In the genomic region with DNA sequence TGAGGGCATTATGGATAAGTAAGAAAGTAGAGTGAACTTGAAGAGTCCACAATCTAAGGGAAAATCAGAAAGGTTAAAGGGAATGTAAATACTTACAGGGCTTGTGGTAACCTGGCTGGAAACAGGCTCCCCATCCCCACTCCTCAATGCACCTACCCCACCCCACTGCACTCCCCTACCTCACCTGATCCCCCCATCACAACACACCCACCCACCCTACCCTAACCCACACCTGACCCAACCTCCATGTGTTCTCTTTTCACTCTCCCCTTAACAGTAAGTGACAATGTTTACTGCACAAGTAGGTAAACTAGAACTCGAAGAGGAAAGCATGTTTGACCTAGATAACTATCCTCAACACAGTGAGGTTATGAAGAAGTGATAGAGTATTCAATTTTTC, we compare ENCODE assay signal across 27 mouse cellular contexts.
DNase-seq lines count a peak whose midpoint lies in the region; ATAC-seq lines count a peak whose summit lies in the region.
"Had no signal": no experiment of that assay in that cellular context is flagged by ENCODE, and none has a peak within 500 bp of the region (broad histone marks: within the 10 kb centered on the region; RNA-seq: fewer than 3 reads in every experiment).

No protein-coding gene starts in this region.

- H3K4me3 ChIP-seq in forebrain, embryonic 14.5 days (ENCODE audit: low read depth, low read length) = no peak overlapping the region
- H3K4me3 ChIP-seq in forebrain, embryonic 13.5 days = no peak overlapping the region
- no peak overlapping the region for H3K4me3 ChIP-seq in hindbrain, embryonic 14.5 days (replicated peaks; ENCODE audit: low read length)
- H3K4me3 ChIP-seq in hindbrain, embryonic 13.5 days = no peak overlapping the region
- H3K4me3 ChIP-seq in neural tube, embryonic 11.5 days (ENCODE audit: low read depth, low read length) = no peak overlapping the region
- H3K4me3 ChIP-seq: embryonic facial prominence, embryonic 10.5 days; embryonic facial prominence, embryonic 13.5 days; erythroblast, embryonic 14.5 days; heart, embryonic 12.5 days; heart, embryonic 15.5 days; hindbrain, embryonic 15.5 days had no signal

- H3K9me3 ChIP-seq in forebrain, embryonic 14.5 days (replicated peaks; ENCODE audit: control insufficient read depth, low read length) = no peaks in the 10 kb centered on the region
- H3K9me3 ChIP-seq in forebrain, embryonic 13.5 days (replicated peaks) = no peaks in the 10 kb centered on the region
- no peaks in the 10 kb centered on the region for H3K9me3 ChIP-seq in hindbrain, embryonic 14.5 days (ENCODE audit: control insufficient read depth, low read length)
- H3K9me3 ChIP-seq in hindbrain, embryonic 13.5 days = no peaks in the 10 kb centered on the region
- H3K9me3 ChIP-seq in neural tube, embryonic 11.5 days (ENCODE audit: control insufficient read depth, low read length) = no peaks in the 10 kb centered on the region
- H3K9me3 ChIP-seq: embryonic facial prominence, embryonic 10.5 days; embryonic facial prominence, embryonic 13.5 days; heart, embryonic 12.5 days; heart, embryonic 15.5 days; hindbrain, embryonic 15.5 days had no signal

- peaks cover 4% of the 10 kb centered on the region; the same call in 1 of the 2 replicates for H3K4me1 ChIP-seq in forebrain, embryonic 14.5 days (ENCODE audit: control insufficient read depth, insufficient read depth, low read length)
- H3K4me1 ChIP-seq in forebrain, embryonic 13.5 days = peaks cover 7% of the 10 kb centered on the region
- no peaks in the 10 kb centered on the region for H3K4me1 ChIP-seq in hindbrain, embryonic 14.5 days (replicated peaks; ENCODE audit: control insufficient read depth, insufficient read depth, low read length)
- peaks cover 3% of the 10 kb centered on the region; the same call in 1 of the 2 replicates for H3K4me1 ChIP-seq in hindbrain, embryonic 13.5 days (replicated peaks)
- no peaks in the 10 kb centered on the region for H3K4me1 ChIP-seq in neural tube, embryonic 11.5 days (ENCODE audit: control insufficient read depth, insufficient read depth, low read length)
- H3K4me1 ChIP-seq: embryonic facial prominence, embryonic 10.5 days; embryonic facial prominence, embryonic 13.5 days; heart, embryonic 12.5 days; heart, embryonic 15.5 days; hindbrain, embryonic 15.5 days had no signal

- H3K4me2 ChIP-seq in forebrain, embryonic 14.5 days (ENCODE audit: low read length) = no peak overlapping the region
- no peak overlapping the region for H3K4me2 ChIP-seq in forebrain, embryonic 13.5 days
- no peak overlapping the region for H3K4me2 ChIP-seq in hindbrain, embryonic 14.5 days (replicated peaks)
- H3K4me2 ChIP-seq in hindbrain, embryonic 13.5 days = no peak overlapping the region
- H3K4me2 ChIP-seq in neural tube, embryonic 11.5 days (ENCODE audit: low read depth) = no peak overlapping the region
- H3K4me2 ChIP-seq: embryonic facial prominence, embryonic 13.5 days; heart, embryonic 12.5 days; heart, embryonic 15.5 days; hindbrain, embryonic 15.5 days had no signal

- no peak overlapping the region for H3K9ac ChIP-seq in forebrain, embryonic 14.5 days (ENCODE audit: low read length)
- H3K9ac ChIP-seq in forebrain, embryonic 13.5 days = no peak overlapping the region
- no peak overlapping the region for H3K9ac ChIP-seq in hindbrain, embryonic 14.5 days
- H3K9ac ChIP-seq in hindbrain, embryonic 13.5 days = no peak overlapping the region
- no peak overlapping the region for H3K9ac ChIP-seq in neural tube, embryonic 11.5 days (ENCODE audit: low read length)
- H3K9ac ChIP-seq: embryonic facial prominence, embryonic 13.5 days; heart, embryonic 12.5 days; heart, embryonic 15.5 days; hindbrain, embryonic 15.5 days had no signal

- ATAC-seq in forebrain, embryonic 14.5 days = peak; percentile 38; the same call in 1 of the 2 replicates
- no peak for ATAC-seq in forebrain, embryonic 13.5 days
- 0 out of 2 replicates have a peak, but pooled peaks have one; percentile 14 for ATAC-seq in hindbrain, embryonic 14.5 days (ENCODE audit: low FRiP score)
- ATAC-seq in hindbrain, embryonic 13.5 days (ENCODE audit: low FRiP score) = no peak
- peak; percentile 30 for ATAC-seq in neural tube, embryonic 11.5 days (ENCODE audit: insufficient read depth, low FRiP score, low TSS enrichment)
- ATAC-seq: CD4-positive, CD25-positive, alpha-beta regulatory T cell, adult 4 months; inflammation-experienced regulatory T-cells, adult 6 months; intestine, embryonic 16.5 days had no signal

- no peak for DNase-seq in forebrain, embryonic 14.5 days (ENCODE audit: low spot score)
- DNase-seq in hindbrain, embryonic 14.5 days (ENCODE audit: low spot score) = no peak
- DNase-seq in neural tube, embryonic 11.5 days (ENCODE audit: low spot score) = no peak
- no peak for DNase-seq in neural tube, embryonic 10.5 days (ENCODE audit: extremely low spot score, low spot score)
- DNase-seq in cerebellum, postnatal 25 days = no peak
- DNase-seq: adrenal gland, adult 2 months; adrenal gland, postnatal 14 days; cerebellum, adult 11 months; cerebellum, adult 2 months; cerebellum, adult 9-11 months; cerebellum, postnatal 36 days; gastrocnemius, postnatal 25 days; heart, adult 18-20 months; heart, postnatal 10 days; heart, postnatal 36 days; kidney, adult 18-20 months had no signal

- WGBS in forebrain, embryonic 14.5 days = 52% methylated on average over 1 of the region's 1 CpGs
- WGBS in forebrain, embryonic 13.5 days = 53% methylated on average over 1 of the region's 1 CpGs
- WGBS in hindbrain, embryonic 14.5 days = 67% methylated on average over 1 of the region's 1 CpGs
- 69% methylated on average over 1 of the region's 1 CpGs for WGBS in hindbrain, embryonic 13.5 days
- 59% methylated on average over 1 of the region's 1 CpGs for WGBS in neural tube, embryonic 11.5 days

- no peak overlapping the region for H3K27ac ChIP-seq in forebrain, embryonic 14.5 days (ENCODE audit: low read depth, low read length)
- H3K27ac ChIP-seq in forebrain, embryonic 13.5 days = no peak overlapping the region
- no peak overlapping the region for H3K27ac ChIP-seq in hindbrain, embryonic 14.5 days
- H3K27ac ChIP-seq in hindbrain, embryonic 13.5 days = no peak overlapping the region
- H3K27ac ChIP-seq in neural tube, embryonic 11.5 days (ENCODE audit: low read depth, low read length) = no peak overlapping the region
- H3K27ac ChIP-seq: embryonic facial prominence, embryonic 10.5 days; embryonic facial prominence, embryonic 13.5 days; heart, embryonic 15.5 days; hindbrain, embryonic 15.5 days had no signal

- H3K36me3 ChIP-seq in forebrain, embryonic 14.5 days (ENCODE audit: control insufficient read depth, insufficient read depth, low read length) = no peaks in the 10 kb centered on the region
- H3K36me3 ChIP-seq in forebrain, embryonic 13.5 days (ENCODE audit: poor library complexity, severe bottlenecking) = no peaks in the 10 kb centered on the region
- H3K36me3 ChIP-seq in hindbrain, embryonic 14.5 days (replicated peaks; ENCODE audit: control insufficient read depth, insufficient read depth) = no peaks in the 10 kb centered on the region
- H3K36me3 ChIP-seq in hindbrain, embryonic 13.5 days = no peaks in the 10 kb centered on the region
- no peaks in the 10 kb centered on the region for H3K36me3 ChIP-seq in neural tube, embryonic 11.5 days (ENCODE audit: control insufficient read depth, insufficient read depth, low read length)
- H3K36me3 ChIP-seq: embryonic facial prominence, embryonic 10.5 days; embryonic facial prominence, embryonic 13.5 days; heart, embryonic 12.5 days; heart, embryonic 15.5 days; hindbrain, embryonic 15.5 days had no signal

- no peaks in the 10 kb centered on the region for H3K27me3 ChIP-seq in forebrain, embryonic 14.5 days (replicated peaks; ENCODE audit: control insufficient read depth, insufficient read depth, low read length)
- no peaks in the 10 kb centered on the region for H3K27me3 ChIP-seq in forebrain, embryonic 13.5 days
- no peaks in the 10 kb centered on the region for H3K27me3 ChIP-seq in hindbrain, embryonic 14.5 days (ENCODE audit: control insufficient read depth, insufficient read depth, low read length)
- no peaks in the 10 kb centered on the region for H3K27me3 ChIP-seq in hindbrain, embryonic 13.5 days
- no peaks in the 10 kb centered on the region for H3K27me3 ChIP-seq in neural tube, embryonic 11.5 days (ENCODE audit: control insufficient read depth, insufficient read depth, low read length)
- H3K27me3 ChIP-seq: embryonic facial prominence, embryonic 13.5 days; heart, embryonic 12.5 days; heart, embryonic 15.5 days; hindbrain, embryonic 15.5 days had no signal

Comparison
In these comparisons a context has a peak if more than half of its experiments do, and no peak if none do; other contexts are left out.
1. ATAC-seq: peak in forebrain, embryonic 14.5 days (single experiment), hindbrain, embryonic 14.5 days (single experiment) and neural tube, embryonic 11.5 days (single experiment); none in forebrain, embryonic 13.5 days (single experiment) and hindbrain, embryonic 13.5 days (single experiment).